In the genomic region with DNA sequence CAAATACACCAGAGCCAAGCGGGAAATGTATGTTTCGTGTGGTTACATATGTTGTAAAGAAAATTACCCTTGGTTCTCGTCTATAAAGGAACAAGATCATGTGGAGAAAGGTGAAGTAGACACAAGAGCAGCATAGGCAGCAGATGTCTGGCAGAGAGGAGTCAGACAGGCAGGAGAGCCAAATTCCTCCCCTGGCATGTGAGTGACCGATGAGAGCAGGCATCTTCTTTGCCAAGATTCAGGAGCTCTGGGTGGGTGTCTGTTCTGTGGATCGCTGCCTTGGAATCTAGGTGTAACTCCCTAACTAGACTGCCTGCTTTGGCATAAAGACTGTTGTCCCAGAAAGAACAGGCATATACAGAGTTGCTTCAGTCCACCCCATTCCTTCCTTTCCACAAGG, we compare ENCODE assay signal across 17 mouse cellular contexts.
DNase-seq lines count a peak whose midpoint lies in the region; ATAC-seq lines count a peak whose summit lies in the region.
"Had no signal": no experiment of that assay in that cellular context is flagged by ENCODE, and none has a peak within 500 bp of the region (broad histone marks: within the 10 kb centered on the region; RNA-seq: fewer than 3 reads in every experiment).

No protein-coding gene starts in this region.

- no peaks in the 10 kb centered on the region for H3K36me3 ChIP-seq in forebrain, embryonic 13.5 days (ENCODE audit: poor library complexity, severe bottlenecking)
- no peaks in the 10 kb centered on the region for H3K36me3 ChIP-seq in forebrain, embryonic 11.5 days (ENCODE audit: control insufficient read depth, insufficient read depth, low read length)
- H3K36me3 ChIP-seq: embryonic facial prominence, embryonic 12.5 days; heart, embryonic 15.5 days; lung, embryonic 15.5 days; neural tube, embryonic 12.5 days had no signal

- peak; percentile 33; the same call in 1 of the 2 replicates for ATAC-seq in forebrain, embryonic 13.5 days
- no peak for ATAC-seq in forebrain, embryonic 11.5 days (replicated peaks; ENCODE audit: low FRiP score)
- ATAC-seq: hindbrain, embryonic 16.5 days had no signal

- no peaks in the 10 kb centered on the region for H3K4me1 ChIP-seq in forebrain, embryonic 13.5 days
- no peaks in the 10 kb centered on the region for H3K4me1 ChIP-seq in forebrain, embryonic 11.5 days (replicated peaks; ENCODE audit: control insufficient read depth, insufficient read depth, low read length)
- H3K4me1 ChIP-seq: heart, embryonic 15.5 days; lung, embryonic 15.5 days; megakaryocyte, embryonic 14.5 days; neural tube, embryonic 12.5 days had no signal

- no peaks in the 10 kb centered on the region for H3K27me3 ChIP-seq in forebrain, embryonic 13.5 days
- H3K27me3 ChIP-seq in forebrain, embryonic 11.5 days (ENCODE audit: control insufficient read depth, insufficient read depth, low read length): no peaks in the 10 kb centered on the region
- H3K27me3 ChIP-seq: embryonic facial prominence, embryonic 12.5 days; heart, embryonic 15.5 days; lung, embryonic 15.5 days; megakaryocyte, embryonic 14.5 days; neural tube, embryonic 12.5 days had no signal

- H3K4me2 ChIP-seq in forebrain, embryonic 13.5 days: no peak overlapping the region
- H3K4me2 ChIP-seq in forebrain, embryonic 11.5 days (ENCODE audit: low read depth, low read length, severe bottlenecking): no peak overlapping the region
- H3K4me2 ChIP-seq: embryonic facial prominence, embryonic 12.5 days; heart, embryonic 15.5 days; liver, embryonic 11.5 days; lung, embryonic 15.5 days; neural tube, embryonic 12.5 days had no signal

- no peak for DNase-seq in forebrain, embryonic 11.5 days (ENCODE audit: low spot score)
- peak; percentile 16 to 34 for DNase-seq in heart, adult 18-20 months
- DNase-seq in heart, adult 8-10 months (ENCODE audit: low spot score): no peak
- peak; percentile 40 for DNase-seq in 3T3-L1 (ENCODE audit: low read depth, low spot score)
- DNase-seq in gastrocnemius, postnatal 25 days: peak; percentile 7
- DNase-seq in frontal cortex, postnatal 14 days (ENCODE audit: low spot score in 2 of 2): no peak
- DNase-seq: kidney, adult 2 months; kidney, postnatal 36 days; right cerebral cortex, postnatal 4 days had no signal

- H3K9ac ChIP-seq in forebrain, embryonic 13.5 days: no peak overlapping the region
- no peak overlapping the region for H3K9ac ChIP-seq in forebrain, embryonic 11.5 days (ENCODE audit: low read length)
- H3K9ac ChIP-seq: embryonic facial prominence, embryonic 12.5 days; heart, embryonic 15.5 days; lung, embryonic 15.5 days; neural tube, embryonic 12.5 days had no signal

- WGBS in forebrain, embryonic 13.5 days: 86% methylated on average over 5 of the region's 5 CpGs
- 87% methylated on average over 5 of the region's 5 CpGs for WGBS in forebrain, embryonic 11.5 days

- no peak overlapping the region for H3K27ac ChIP-seq in forebrain, embryonic 13.5 days
- H3K27ac ChIP-seq in forebrain, embryonic 11.5 days (ENCODE audit: low read depth, low read length): no peak overlapping the region
- H3K27ac ChIP-seq: embryonic facial prominence, embryonic 12.5 days; heart, embryonic 15.5 days; lung, embryonic 15.5 days; neural tube, embryonic 12.5 days had no signal

- H3K9me3 ChIP-seq in forebrain, embryonic 13.5 days (replicated peaks): no peaks in the 10 kb centered on the region
- no peaks in the 10 kb centered on the region for H3K9me3 ChIP-seq in forebrain, embryonic 11.5 days (ENCODE audit: control insufficient read depth, low read length)
- H3K9me3 ChIP-seq: embryonic facial prominence, embryonic 12.5 days; heart, embryonic 15.5 days; lung, embryonic 15.5 days; megakaryocyte, embryonic 14.5 days; neural tube, embryonic 12.5 days had no signal

- H3K4me3 ChIP-seq in forebrain, embryonic 13.5 days: no peak overlapping the region
- no peak overlapping the region for H3K4me3 ChIP-seq in forebrain, embryonic 11.5 days (ENCODE audit: low read depth, low read length)
- H3K4me3 ChIP-seq: embryonic facial prominence, embryonic 12.5 days; heart, embryonic 15.5 days; lung, embryonic 15.5 days; megakaryocyte, embryonic 14.5 days; neural tube, embryonic 12.5 days had no signal

Comparison
In these comparisons a context has a peak if more than half of its experiments do, and no peak if none do; other contexts are left out.
1. DNase-seq: peak in heart, adult 18-20 months (2 of 2), 3T3-L1 (single experiment) and gastrocnemius, postnatal 25 days (single experiment); none in forebrain, embryonic 11.5 days (single experiment), heart, adult 8-10 months (single experiment) and frontal cortex, postnatal 14 days (0 of 2).